Mouse (Mus musculus): ENCODE data around the gene D11Wsu47e. TPM values are rescaled to one million over a fixed set of nuclear protein-coding genes. Genes with fewer than 3 reads are reported as not detected.
A peak's percentile ranks its signal among the peaks of the same experiment; 100 is the strongest.

The D11Wsu47e gene
- polyA plus RNA-seq, 1 experiment from 2014 or later = 7.8 TPM

DNA sequence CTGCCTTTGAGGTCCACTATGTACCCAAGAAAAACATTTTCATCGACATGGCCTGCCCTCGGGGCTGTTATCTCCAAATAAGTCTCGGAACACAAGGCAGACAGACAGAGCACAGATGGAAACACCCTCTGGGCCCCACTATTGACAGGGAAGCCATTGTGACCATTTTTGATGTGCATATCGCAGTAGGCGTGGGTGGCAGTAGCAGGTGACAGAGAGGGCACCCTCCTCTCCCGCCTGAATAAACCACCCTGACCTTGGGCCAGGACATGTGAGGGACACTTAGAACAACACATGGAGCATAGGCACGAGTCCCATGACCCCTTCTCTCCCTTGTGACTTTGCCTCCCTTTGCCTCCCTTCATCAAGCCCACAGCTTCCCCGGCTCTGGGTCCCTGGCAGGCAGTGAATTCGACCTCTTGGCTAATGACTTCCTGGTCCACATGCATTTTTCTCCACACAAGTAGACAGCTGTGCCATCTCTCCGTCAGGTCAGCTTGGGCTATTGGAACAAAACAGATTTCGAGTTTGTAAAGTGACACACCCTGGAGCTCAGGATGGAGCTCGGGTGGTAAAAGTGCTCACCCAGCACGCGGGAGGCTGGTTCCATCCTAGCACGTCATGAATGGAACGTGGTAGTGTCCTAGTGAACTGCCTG, 33.7 kb downstream of the D11Wsu47e start:
- 54% methylated on average over 16 of the region's 16 CpGs for WGBS (ENCODE audit: insufficient replicate concordance)
- Histone ChIP-seq H3K9ac (ENCODE audit: low read depth, low read length) (no peak overlapping the region), H3K27me3 (ENCODE audit: control insufficient read depth, insufficient read depth, low read depth, low read length) (no peaks in the 10 kb centered on the region), H3K4me2 (ENCODE audit: low read depth, low read length) (no peak overlapping the region), H3K9me3 (replicated peaks; ENCODE audit: control insufficient read depth, low read length) (no peaks in the 10 kb centered on the region), H3K4me3 (ENCODE audit: low read depth, low read length) (no peak overlapping the region), H3K36me3 (ENCODE audit: control insufficient read depth, insufficient read depth) (no peaks in the 10 kb centered on the region), H3K4me1 (ENCODE audit: control insufficient read depth, low read depth, low read length) (no peaks in the 10 kb centered on the region; the same call in 1 of the 2 replicates), H3K27ac (ENCODE audit: low read length) (no peak overlapping the region)
- no peak for ATAC-seq (ENCODE audit: low read depth)

- Histone ChIP-seq H3K4me3 (ENCODE audit: low read depth, low read length) (no peak overlapping the region), H3K4me1 (ENCODE audit: control insufficient read depth, low read depth, low read length) (no peaks in the 10 kb centered on the region; the same call in 1 of the 2 replicates), H3K9me3 (replicated peaks; ENCODE audit: control insufficient read depth, low read length) (no peaks in the 10 kb centered on the region), H3K36me3 (ENCODE audit: control insufficient read depth, insufficient read depth) (peaks cover 13% of the 10 kb centered on the region), H3K27me3 (ENCODE audit: control insufficient read depth, insufficient read depth, low read depth, low read length) (no peaks in the 10 kb centered on the region), H3K9ac (ENCODE audit: low read depth, low read length) (no peak overlapping the region), H3K4me2 (ENCODE audit: low read depth, low read length) (peak overlapping the region; percentile 7; the same call in 1 of the 2 replicates), H3K27ac (ENCODE audit: low read length) (no peak overlapping the region)
- 58% methylated on average over 14 of the region's 14 CpGs for WGBS (ENCODE audit: insufficient replicate concordance)
- ATAC-seq (ENCODE audit: low read depth) = peak; percentile 47; the same call in 1 of the 2 replicates
Observed at GRCm38 (mm10) chr11:113722405-113723090, 38.3 kb downstream of the D11Wsu47e start.

DNA sequence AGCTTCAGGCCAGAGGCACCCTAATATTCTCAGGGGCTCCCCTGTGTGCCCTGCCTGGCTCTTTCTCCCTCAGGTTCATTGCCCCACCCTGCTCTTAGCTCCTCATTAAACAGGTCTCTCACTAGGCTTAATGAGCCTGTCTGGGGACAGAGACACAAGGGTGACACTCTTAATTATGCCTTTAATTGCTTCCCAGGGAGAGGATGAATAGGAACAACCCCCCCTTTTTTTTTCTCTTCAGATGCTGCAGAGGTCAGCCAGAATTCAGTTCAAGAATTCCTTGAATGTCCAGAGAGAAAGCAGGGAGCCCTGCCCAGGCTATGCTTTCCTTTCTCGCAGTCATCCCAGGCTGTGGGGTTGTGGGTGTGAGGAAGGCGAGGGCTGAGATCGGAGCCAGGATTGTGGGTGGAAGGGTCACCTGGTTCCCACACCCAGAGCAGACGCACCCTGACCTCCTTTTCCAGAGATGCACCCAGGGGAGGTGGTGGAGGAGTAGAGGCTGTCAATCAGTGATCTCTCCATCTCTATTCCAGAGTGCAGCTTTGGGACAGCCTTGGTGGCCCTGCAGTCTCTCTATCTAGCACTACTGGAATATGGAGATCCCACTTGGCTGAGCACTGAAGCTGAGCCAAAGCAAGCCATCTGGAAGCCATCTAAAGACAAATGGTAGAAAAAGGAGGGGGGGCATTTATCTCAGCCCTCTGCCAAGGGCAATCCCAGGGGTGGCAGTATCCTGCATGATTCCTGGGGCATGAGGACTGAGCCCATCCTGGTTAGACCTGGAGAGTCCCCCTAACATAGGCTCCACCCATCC, 41.2 kb downstream of the D11Wsu47e start:
- Histone ChIP-seq H3K36me3 (ENCODE audit: control insufficient read depth, insufficient read depth) (peaks cover 32% of the 10 kb centered on the region), H3K27ac (ENCODE audit: low read length) (no peak overlapping the region), H3K4me2 (ENCODE audit: low read depth, low read length) (no peak overlapping the region), H3K4me1 (ENCODE audit: control insufficient read depth, low read depth, low read length) (no peaks in the 10 kb centered on the region; the same call in 1 of the 2 replicates), H3K9me3 (replicated peaks; ENCODE audit: control insufficient read depth, low read length) (no peaks in the 10 kb centered on the region), H3K9ac (ENCODE audit: low read depth, low read length) (no peak overlapping the region), H3K27me3 (ENCODE audit: control insufficient read depth, insufficient read depth, low read depth, low read length) (no peaks in the 10 kb centered on the region), H3K4me3 (ENCODE audit: low read depth, low read length) (no peak overlapping the region)
- ATAC-seq (ENCODE audit: low read depth) = no peak
- 77% methylated on average over 4 of the region's 4 CpGs for WGBS (ENCODE audit: insufficient replicate concordance)

DNA sequence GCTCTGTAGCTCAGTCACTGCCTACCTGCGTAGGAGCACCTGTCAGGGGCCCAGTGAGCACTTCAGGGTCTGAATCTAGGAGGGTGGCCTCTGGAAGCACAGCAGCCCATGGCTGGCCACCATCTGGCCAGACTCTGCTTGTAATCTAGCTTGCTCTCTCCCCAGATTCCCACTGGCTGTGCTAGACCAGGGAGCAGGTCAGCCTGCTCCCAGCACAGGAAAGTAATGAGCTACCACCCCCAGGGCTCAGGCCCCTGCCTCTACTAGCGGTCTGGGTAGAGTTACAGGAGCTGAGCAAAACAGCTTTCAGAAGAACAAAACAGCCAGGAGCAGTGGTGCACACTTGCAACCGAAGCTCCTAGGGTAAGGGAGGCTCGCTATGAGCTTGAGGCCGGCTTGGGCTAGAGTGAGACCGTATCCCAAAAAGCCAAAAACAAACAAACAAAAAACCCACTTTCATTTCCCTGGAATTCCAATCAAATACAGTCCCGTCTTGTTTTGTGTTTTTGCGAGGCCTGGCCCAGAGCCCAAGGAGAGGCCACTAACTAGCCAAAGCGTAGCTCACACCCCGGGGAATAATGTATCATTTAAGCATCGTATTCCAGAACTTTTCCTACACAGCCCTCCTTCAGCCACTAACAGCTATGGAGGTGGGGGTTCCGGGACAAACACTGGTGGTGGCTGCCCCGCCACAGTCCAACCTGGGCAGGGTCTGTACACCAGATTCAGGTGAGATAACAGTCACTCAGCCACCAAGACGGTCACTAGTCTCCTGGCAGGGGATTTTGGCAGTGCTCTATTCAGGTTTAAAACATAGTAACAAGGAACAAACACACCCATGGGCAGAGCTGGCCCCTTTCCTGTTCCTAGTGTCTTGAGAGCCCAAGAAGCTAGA, 43.0 kb downstream of the D11Wsu47e start:
- Histone ChIP-seq H3K4me2 (ENCODE audit: low read depth, low read length) (no peak overlapping the region), H3K36me3 (ENCODE audit: control insufficient read depth, insufficient read depth) (peaks cover 32% of the 10 kb centered on the region), H3K4me1 (ENCODE audit: control insufficient read depth, low read depth, low read length) (peaks cover 7% of the 10 kb centered on the region), H3K27ac (ENCODE audit: low read length) (no peak overlapping the region), H3K27me3 (ENCODE audit: control insufficient read depth, insufficient read depth, low read depth, low read length) (no peaks in the 10 kb centered on the region), H3K4me3 (ENCODE audit: low read depth, low read length) (no peak overlapping the region), H3K9ac (ENCODE audit: low read depth, low read length) (no peak overlapping the region), H3K9me3 (replicated peaks; ENCODE audit: control insufficient read depth, low read length) (no peaks in the 10 kb centered on the region)
- no peak for ATAC-seq (ENCODE audit: low read depth)
- WGBS (ENCODE audit: insufficient replicate concordance) = 88% methylated on average over 14 of the region's 14 CpGs

DNA sequence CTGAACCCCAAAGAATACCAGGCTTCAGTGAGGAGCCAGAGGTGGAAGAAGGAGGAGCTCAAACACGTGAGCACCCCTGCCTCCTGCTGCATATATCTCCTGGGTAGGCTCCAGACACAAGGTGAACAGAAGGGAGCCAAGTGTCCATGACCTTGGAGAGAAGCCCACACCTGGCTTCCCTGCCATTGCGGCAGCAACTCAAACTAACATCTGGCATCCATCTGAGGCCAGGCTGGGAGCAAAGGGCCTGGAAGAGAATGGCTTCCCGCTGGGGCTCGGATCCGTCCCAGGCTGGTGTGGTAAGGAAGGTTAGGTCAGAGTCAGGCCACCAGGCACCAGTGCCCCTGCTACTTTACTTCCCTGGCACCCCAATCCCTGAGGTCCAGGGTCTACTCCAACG, 43.8 kb downstream of the D11Wsu47e start:
- Histone ChIP-seq H3K4me2 (ENCODE audit: low read depth, low read length) (no peak overlapping the region), H3K9me3 (replicated peaks; ENCODE audit: control insufficient read depth, low read length) (no peaks in the 10 kb centered on the region), H3K4me3 (ENCODE audit: low read depth, low read length) (no peak overlapping the region), H3K9ac (ENCODE audit: low read depth, low read length) (no peak overlapping the region), H3K4me1 (ENCODE audit: control insufficient read depth, low read depth, low read length) (peaks cover 14% of the 10 kb centered on the region), H3K27ac (ENCODE audit: low read length) (no peak overlapping the region), H3K36me3 (ENCODE audit: control insufficient read depth, insufficient read depth) (peaks cover 32% of the 10 kb centered on the region), H3K27me3 (ENCODE audit: control insufficient read depth, insufficient read depth, low read depth, low read length) (no peaks in the 10 kb centered on the region)
- 78% methylated on average over 6 of the region's 6 CpGs for WGBS (ENCODE audit: insufficient replicate concordance)
- ATAC-seq (ENCODE audit: low read depth) = no peak

DNA sequence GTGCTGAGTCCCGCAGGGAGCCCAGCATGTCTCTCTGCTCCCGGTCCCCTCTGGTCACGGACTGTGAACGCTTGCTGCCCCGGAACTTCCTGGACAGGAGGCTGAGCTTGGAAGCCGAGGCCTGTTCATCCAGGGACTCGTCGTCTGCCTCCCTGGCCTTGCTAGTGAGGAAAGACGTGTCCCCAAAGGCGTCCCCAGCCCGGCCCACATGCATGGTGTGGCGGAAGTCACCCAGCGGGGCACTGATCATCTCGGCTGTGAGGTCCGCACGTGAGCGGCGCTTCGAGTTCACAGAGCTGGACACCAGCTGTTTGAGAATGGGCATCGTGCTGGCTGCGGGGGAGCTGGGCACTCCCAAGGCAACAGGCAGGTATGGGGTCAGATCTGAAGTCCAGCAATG, 45.0 kb downstream of the D11Wsu47e start:
- WGBS (ENCODE audit: insufficient replicate concordance) = 90% methylated on average over 21 of the region's 21 CpGs
- Histone ChIP-seq H3K4me1 (ENCODE audit: control insufficient read depth, low read depth, low read length) (peaks cover 26% of the 10 kb centered on the region), H3K36me3 (ENCODE audit: control insufficient read depth, insufficient read depth) (peaks cover 32% of the 10 kb centered on the region)

GRCm38 (mm10) chr11:113729917-113730316, 45.7 kb downstream of the D11Wsu47e start:
- 70% methylated on average over 8 of the region's 8 CpGs for WGBS (ENCODE audit: insufficient replicate concordance)
- peaks cover 32% of the 10 kb centered on the region for H3K36me3 ChIP-seq (ENCODE audit: control insufficient read depth, insufficient read depth)
- no peak overlapping the region for H3K4me2 ChIP-seq (ENCODE audit: low read depth, low read length)
- no peak for ATAC-seq (ENCODE audit: low read depth)
- no peak overlapping the region for H3K27ac ChIP-seq (ENCODE audit: low read length)
- H3K9ac ChIP-seq (ENCODE audit: low read depth, low read length) = no peak overlapping the region
- H3K4me3 ChIP-seq (ENCODE audit: low read depth, low read length) = no peak overlapping the region
- H3K9me3 ChIP-seq (replicated peaks; ENCODE audit: control insufficient read depth, low read length) = no peaks in the 10 kb centered on the region
- peaks cover 33% of the 10 kb centered on the region for H3K4me1 ChIP-seq (ENCODE audit: control insufficient read depth, low read depth, low read length)
- no peaks in the 10 kb centered on the region for H3K27me3 ChIP-seq (ENCODE audit: control insufficient read depth, insufficient read depth, low read depth, low read length)

More for the DNA sequence above, 45.0 kb downstream of the D11Wsu47e start:
- no peak overlapping the region for H3K4me2 ChIP-seq (ENCODE audit: low read depth, low read length)
- no peak overlapping the region for H3K27ac ChIP-seq (ENCODE audit: low read length)
- no peak for ATAC-seq (ENCODE audit: low read depth)
- no peak overlapping the region for H3K9ac ChIP-seq (ENCODE audit: low read depth, low read length)
- no peaks in the 10 kb centered on the region for H3K9me3 ChIP-seq (replicated peaks; ENCODE audit: control insufficient read depth, low read length)
- no peak overlapping the region for H3K4me3 ChIP-seq (ENCODE audit: low read depth, low read length)
- H3K27me3 ChIP-seq (ENCODE audit: control insufficient read depth, insufficient read depth, low read depth, low read length) = no peaks in the 10 kb centered on the region

GRCm38 (mm10) chr11:113730879-113731278, 46.7 kb downstream of the D11Wsu47e start:
- WGBS (ENCODE audit: insufficient replicate concordance) = 64% methylated on average over 3 of the region's 3 CpGs
- peaks cover 40% of the 10 kb centered on the region for H3K4me1 ChIP-seq (ENCODE audit: control insufficient read depth, low read depth, low read length)
- H3K9ac ChIP-seq (ENCODE audit: low read depth, low read length) = 0 out of 2 replicates have a peak overlapping the region, but pooled peaks have one; percentile 13
- no peak overlapping the region for H3K4me2 ChIP-seq (ENCODE audit: low read depth, low read length)
- H3K36me3 ChIP-seq (ENCODE audit: control insufficient read depth, insufficient read depth) = peaks cover 32% of the 10 kb centered on the region
- no peak overlapping the region for H3K4me3 ChIP-seq (ENCODE audit: low read depth, low read length)
- H3K27ac ChIP-seq (ENCODE audit: low read length) = no peak overlapping the region
- no peaks in the 10 kb centered on the region for H3K9me3 ChIP-seq (replicated peaks; ENCODE audit: control insufficient read depth, low read length)
- peak; percentile 28 for ATAC-seq (ENCODE audit: low read depth)
- H3K27me3 ChIP-seq (ENCODE audit: control insufficient read depth, insufficient read depth, low read depth, low read length) = no peaks in the 10 kb centered on the region

Measured in liver, embryonic 16.5 days (tissue).